Mouse (Mus musculus): ENCODE measurements around the gene Adgrf2. TPM values are rescaled to one million over a fixed set of nuclear protein-coding genes. Genes with fewer than 3 reads are reported as not detected.

Gene Adgrf2
- polyA plus RNA-seq (2016; fragmentation: Nextera tagmentation; extraction: Ambion mirVana): 0.09 TPM in 1 of 2 replicates, not detected in the other

DNA sequence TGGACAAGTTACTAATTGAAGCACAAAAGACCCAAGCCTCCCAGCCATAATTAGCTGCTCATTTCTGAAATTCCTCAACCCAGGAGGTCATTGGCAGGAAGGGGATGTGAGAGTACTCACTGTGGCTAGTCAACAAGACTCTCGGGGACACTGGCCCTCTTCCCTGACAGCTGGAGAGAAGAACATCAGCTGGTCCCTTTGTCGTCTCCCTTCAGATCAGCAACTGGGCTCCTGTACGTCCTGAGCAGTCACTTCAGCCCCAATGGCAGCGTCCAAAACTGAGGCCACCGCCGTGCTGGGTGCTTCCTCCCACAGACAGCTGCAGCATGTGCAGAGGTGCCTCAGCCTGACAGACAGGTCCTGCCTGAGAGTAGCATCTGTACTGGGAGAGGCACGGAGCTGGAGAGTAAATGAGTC, at the start of gene Adgrf2:
Gene Adgrf2 (minus strand): TSS at position 379 of the 417 bp plus-strand sequence.
- Histone ChIP-seq H3K27me3 (no peaks in the 10 kb centered on the region), H3K27ac (replicated peaks) (no peak within 1 kb of the TSS), H3K4me3 (no peak within 1 kb of the TSS), H3K9ac (replicated peaks) (no peak within 1 kb of the TSS), H3K9me3 (no peaks in the 10 kb centered on the region), H3K36me3 (no peaks in the 10 kb centered on the region), H3K4me2 (replicated peaks) (no peak within 1 kb of the TSS), H3K4me1 (no peaks in the 10 kb centered on the region)
- no peak for ATAC-seq (ENCODE audit: low FRiP score, low read depth)
- WGBS: 31% methylated on average over 7 of the region's 7 CpGs

- no peaks in the 10 kb centered on the region for H3K27me3 ChIP-seq
- H3K4me1 ChIP-seq: no peaks in the 10 kb centered on the region
- ATAC-seq (ENCODE audit: low FRiP score, low read depth): no peak
- no peak overlapping the region for H3K9ac ChIP-seq (replicated peaks)
- H3K36me3 ChIP-seq: no peaks in the 10 kb centered on the region
- WGBS: 91% methylated on average over 1 of the region's 1 CpGs
- H3K4me2 ChIP-seq (replicated peaks): no peak overlapping the region
- no peak overlapping the region for H3K4me3 ChIP-seq
- no peak overlapping the region for H3K27ac ChIP-seq (replicated peaks)
- no peaks in the 10 kb centered on the region for H3K9me3 ChIP-seq
These were observed 48.8 kb upstream of the Adgrf2 start for GRCm38 (mm10) chr17:42790787-42791186.

DNA sequence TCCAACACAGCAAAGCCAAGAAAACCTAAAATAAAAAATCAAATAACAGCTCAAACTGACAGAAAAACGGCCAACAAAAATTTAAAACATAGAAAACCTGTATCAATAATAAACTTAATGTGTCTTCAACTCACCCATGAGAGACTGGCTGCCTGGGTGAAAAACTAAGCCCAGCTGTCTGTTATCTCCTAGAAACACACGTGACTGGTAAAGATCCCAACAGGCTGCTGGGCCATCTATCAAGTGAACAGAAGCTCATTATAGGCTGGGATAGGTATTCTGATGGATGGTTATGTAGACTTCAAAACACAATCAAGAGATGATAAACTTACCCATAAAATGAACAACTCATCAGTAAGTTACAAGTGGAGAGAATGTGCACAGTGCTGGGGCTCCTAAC, 47.7 kb upstream of the Adgrf2 start:
- Histone ChIP-seq H3K9ac (replicated peaks) (no peak overlapping the region), H3K4me2 (replicated peaks) (no peak overlapping the region), H3K4me3 (no peak overlapping the region), H3K9me3 (no peaks in the 10 kb centered on the region), H3K36me3 (no peaks in the 10 kb centered on the region), H3K27me3 (no peaks in the 10 kb centered on the region), H3K4me1 (no peaks in the 10 kb centered on the region), H3K27ac (replicated peaks) (no peak overlapping the region)
- no peak for ATAC-seq (ENCODE audit: low FRiP score, low read depth)
- 94% methylated on average over 2 of the region's 2 CpGs for WGBS

DNA sequence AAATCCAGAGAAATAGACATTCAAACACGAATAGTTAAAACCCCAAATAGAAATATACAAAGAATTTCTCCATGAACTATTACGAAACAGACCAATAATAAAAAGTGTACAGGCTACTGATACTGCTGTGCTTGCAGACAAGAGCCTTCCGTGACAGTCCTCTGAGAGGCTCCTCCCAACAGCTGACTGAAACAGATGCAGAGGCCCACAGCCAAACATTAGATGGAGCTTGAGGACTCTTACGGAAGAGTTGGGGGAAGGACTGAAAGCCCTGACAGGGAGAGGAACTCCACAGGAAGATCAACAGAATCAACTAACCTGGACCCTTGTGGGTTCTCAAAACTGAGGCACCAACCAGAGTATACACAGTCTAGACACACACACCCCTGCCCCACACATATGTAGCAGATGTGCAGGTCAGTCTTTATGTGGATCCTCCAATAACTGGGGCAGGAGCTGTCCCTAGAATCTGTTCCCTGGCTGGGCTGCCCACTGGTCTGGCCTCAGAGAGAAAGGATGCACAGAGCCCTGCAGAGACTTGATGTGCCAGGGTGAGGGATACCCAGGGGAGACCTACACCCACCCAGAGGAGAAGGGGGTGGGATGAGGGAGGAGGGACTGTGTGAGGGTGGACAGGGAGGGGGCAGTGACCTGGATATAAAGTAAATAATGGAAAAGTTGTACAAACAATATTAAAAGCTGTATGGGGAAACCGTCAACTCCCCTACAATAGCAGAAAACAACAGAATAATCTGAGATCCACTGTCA, 46.9 kb upstream of the Adgrf2 start:
- no peak for ATAC-seq (ENCODE audit: low FRiP score, low read depth)
- no peaks in the 10 kb centered on the region for H3K4me1 ChIP-seq
- H3K9ac ChIP-seq (replicated peaks): no peak overlapping the region
- H3K27me3 ChIP-seq: no peaks in the 10 kb centered on the region
- WGBS: 94% methylated on average over 5 of the region's 5 CpGs
- no peaks in the 10 kb centered on the region for H3K36me3 ChIP-seq
- no peak overlapping the region for H3K27ac ChIP-seq (replicated peaks)
- H3K9me3 ChIP-seq: no peaks in the 10 kb centered on the region
- H3K4me2 ChIP-seq (replicated peaks): no peak overlapping the region
- no peak overlapping the region for H3K4me3 ChIP-seq

DNA sequence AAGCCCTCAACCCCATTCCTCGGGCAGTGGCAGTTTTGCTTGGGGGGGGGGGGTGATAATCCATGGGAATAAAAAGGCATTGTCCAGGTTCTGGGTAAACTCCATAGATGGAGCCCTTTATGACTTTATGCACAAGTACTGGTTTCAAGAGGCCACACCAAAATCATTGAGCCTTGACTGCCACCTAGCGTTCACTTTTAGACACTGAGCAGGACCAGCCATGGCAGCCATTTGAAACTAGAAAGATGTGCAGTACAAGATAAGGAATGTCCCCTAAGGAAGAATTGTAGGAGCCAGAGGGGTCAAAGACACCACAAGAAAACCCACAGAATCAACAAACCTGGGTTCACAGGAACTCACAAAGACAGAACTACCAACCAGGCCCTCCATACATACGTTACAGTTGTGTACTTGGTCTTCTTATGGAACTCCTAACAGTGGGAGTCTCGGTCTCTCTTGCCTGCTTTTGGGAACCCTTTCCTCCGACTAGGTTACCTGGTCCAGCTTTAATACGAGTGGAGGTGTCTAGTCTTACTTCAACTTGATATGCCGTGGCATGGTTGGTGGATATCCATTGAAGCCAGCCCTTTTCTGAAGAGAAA, 40.3 kb upstream of the Adgrf2 start:
- H3K9ac ChIP-seq (replicated peaks): no peak overlapping the region
- H3K27ac ChIP-seq (replicated peaks): no peak overlapping the region
- H3K4me1 ChIP-seq: no peaks in the 10 kb centered on the region
- 50% methylated on average over 7 of the region's 7 CpGs for WGBS
- no peaks in the 10 kb centered on the region for H3K9me3 ChIP-seq
- H3K27me3 ChIP-seq: no peaks in the 10 kb centered on the region
- H3K4me2 ChIP-seq (replicated peaks): no peak overlapping the region
- no peaks in the 10 kb centered on the region for H3K36me3 ChIP-seq
- no peak overlapping the region for H3K4me3 ChIP-seq
- peak; percentile 83 for ATAC-seq (ENCODE audit: low FRiP score, low read depth)

- no peak overlapping the region for H3K4me3 ChIP-seq
- no peaks in the 10 kb centered on the region for H3K27me3 ChIP-seq
- no peak overlapping the region for H3K4me2 ChIP-seq (replicated peaks)
- WGBS: 55% methylated on average over 2 of the region's 2 CpGs
- no peak for ATAC-seq (ENCODE audit: low FRiP score, low read depth)
- no peak overlapping the region for H3K27ac ChIP-seq (replicated peaks)
- no peaks in the 10 kb centered on the region for H3K36me3 ChIP-seq
- no peak overlapping the region for H3K9ac ChIP-seq (replicated peaks)
- no peaks in the 10 kb centered on the region for H3K4me1 ChIP-seq
- H3K9me3 ChIP-seq: no peaks in the 10 kb centered on the region
These were observed 11.8 kb upstream of the Adgrf2 start for GRCm38 (mm10) chr17:42753791-42754190.

DNA sequence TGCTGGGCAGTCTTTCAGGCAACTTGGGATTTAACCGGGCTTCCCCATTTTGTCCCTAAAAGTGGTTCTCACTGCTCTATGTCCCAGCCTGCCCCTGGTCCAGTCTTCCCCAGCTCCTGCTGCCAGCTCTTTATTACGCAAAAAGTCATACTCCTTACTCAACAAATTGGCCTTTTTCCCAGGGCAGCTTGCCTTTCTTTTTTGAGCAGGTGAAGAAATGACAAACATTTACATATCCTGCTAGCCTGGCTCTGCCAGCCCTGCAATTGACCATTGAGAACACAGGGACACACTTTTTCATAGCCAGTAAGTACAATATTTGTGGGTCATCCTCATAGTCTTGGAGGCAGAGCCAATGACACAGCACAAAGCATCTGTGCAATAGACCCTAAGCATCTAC, 10.2 kb upstream of the Adgrf2 start:
- H3K9ac ChIP-seq (replicated peaks): no peak overlapping the region
- no peaks in the 10 kb centered on the region for H3K9me3 ChIP-seq
- WGBS: 94% methylated on average over 2 of the region's 2 CpGs
- H3K27me3 ChIP-seq: no peaks in the 10 kb centered on the region
- H3K4me2 ChIP-seq (replicated peaks): no peak overlapping the region
- H3K4me3 ChIP-seq: no peak overlapping the region
- ATAC-seq (ENCODE audit: low FRiP score, low read depth): no peak
- no peaks in the 10 kb centered on the region for H3K4me1 ChIP-seq
- no peaks in the 10 kb centered on the region for H3K36me3 ChIP-seq
- no peak overlapping the region for H3K27ac ChIP-seq (replicated peaks)

- Histone ChIP-seq H3K4me2 (replicated peaks) (no peak overlapping the region), H3K36me3 (no peaks in the 10 kb centered on the region), H3K4me3 (no peak overlapping the region), H3K27ac (replicated peaks) (no peak overlapping the region), H3K9ac (replicated peaks) (no peak overlapping the region), H3K9me3 (no peaks in the 10 kb centered on the region), H3K4me1 (no peaks in the 10 kb centered on the region), H3K27me3 (no peaks in the 10 kb centered on the region)
- 86% methylated on average over 6 of the region's 6 CpGs for WGBS
- no peak for ATAC-seq (ENCODE audit: low FRiP score, low read depth)
These were observed 3.9 kb upstream of the Adgrf2 start for GRCm38 (mm10) chr17:42745657-42746420.

GRCm38 (mm10) chr17:42742823-42743222, 844 bp upstream of the Adgrf2 start:
- H3K27me3 ChIP-seq: no peaks in the 10 kb centered on the region
- H3K36me3 ChIP-seq: no peaks in the 10 kb centered on the region
- no peak overlapping the region for H3K27ac ChIP-seq (replicated peaks)
- ATAC-seq (ENCODE audit: low FRiP score, low read depth): no peak
- no peak overlapping the region for H3K4me2 ChIP-seq (replicated peaks)
- H3K4me3 ChIP-seq: no peak overlapping the region
- whole genome bisulfite sequencing: 89% methylated on average over 3 of the region's 3 CpGs
- no peak overlapping the region for H3K9ac ChIP-seq (replicated peaks)
- H3K9me3 ChIP-seq: no peaks in the 10 kb centered on the region
- H3K4me1 ChIP-seq: no peaks in the 10 kb centered on the region

DNA sequence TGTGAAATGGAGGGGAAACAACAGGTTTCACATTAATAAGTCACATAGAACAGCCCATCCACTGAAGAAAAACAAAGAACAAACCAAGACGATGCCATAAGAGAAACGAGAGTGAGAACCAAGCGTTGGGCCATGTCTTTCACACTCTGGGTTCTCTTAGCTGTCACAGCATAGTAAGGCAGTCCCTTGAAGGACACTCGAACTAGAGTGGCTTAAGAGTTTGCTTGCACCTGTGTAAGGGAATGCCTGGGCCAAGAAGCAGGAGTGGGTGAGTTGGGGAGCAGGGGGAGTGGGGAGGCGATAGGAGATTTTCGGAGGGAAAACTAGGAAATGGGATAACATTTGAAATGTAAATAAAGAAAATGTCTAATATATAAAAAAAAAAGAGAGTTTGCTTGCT, 3.2 kb downstream of the Adgrf2 start:
- Histone ChIP-seq H3K36me3 (no peaks in the 10 kb centered on the region), H3K9me3 (no peaks in the 10 kb centered on the region), H3K27me3 (no peaks in the 10 kb centered on the region), H3K9ac (replicated peaks) (no peak overlapping the region), H3K4me2 (replicated peaks) (no peak overlapping the region), H3K4me1 (no peaks in the 10 kb centered on the region), H3K27ac (replicated peaks) (no peak overlapping the region), H3K4me3 (no peak overlapping the region)
- 89% methylated on average over 6 of the region's 6 CpGs for WGBS
- ATAC-seq (ENCODE audit: low FRiP score, low read depth): no peak

DNA sequence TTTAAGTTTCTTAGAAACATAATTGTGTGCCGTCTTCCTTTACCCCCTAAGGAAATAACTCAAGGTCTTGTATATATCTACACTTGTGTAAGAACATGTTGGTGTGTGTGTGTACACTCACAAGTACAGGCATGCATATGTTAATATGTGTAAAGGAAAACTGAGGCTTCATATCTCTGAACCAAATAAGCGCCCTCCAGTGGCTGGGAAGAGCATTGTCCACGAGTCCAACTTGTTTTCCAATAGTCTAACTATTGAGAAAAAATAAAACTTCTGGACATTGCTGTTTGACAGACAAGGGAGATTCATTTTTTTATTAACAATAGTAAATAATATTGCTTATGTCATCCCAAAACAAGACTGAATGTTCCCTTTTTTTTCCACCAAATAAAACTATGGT, 24.8 kb downstream of the Adgrf2 start:
- ATAC-seq (ENCODE audit: low FRiP score, low read depth): no peak
- no peaks in the 10 kb centered on the region for H3K9me3 ChIP-seq
- no peaks in the 10 kb centered on the region for H3K27me3 ChIP-seq

DNA sequence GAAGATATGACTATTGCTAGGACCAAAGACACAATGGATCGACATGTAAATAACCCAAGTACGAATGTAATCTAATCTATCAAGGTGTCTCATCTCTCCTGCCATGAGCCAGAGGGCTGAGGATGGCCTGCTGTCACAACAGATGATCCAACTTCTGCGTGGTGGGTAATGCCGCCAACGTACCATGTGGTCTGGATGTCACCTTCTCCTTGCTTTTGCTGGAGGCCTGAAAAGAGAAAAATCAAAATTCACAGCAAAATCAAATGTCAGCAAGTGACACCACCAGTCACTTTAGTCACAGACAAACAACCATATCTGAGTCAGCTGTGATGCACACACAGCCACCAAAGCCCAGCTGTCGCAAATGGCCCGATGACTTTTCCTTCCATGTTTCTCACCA, 27.0 kb downstream of the Adgrf2 start:
- Histone ChIP-seq H3K36me3 (no peaks in the 10 kb centered on the region), H3K4me2 (replicated peaks) (no peak overlapping the region), H3K27me3 (no peaks in the 10 kb centered on the region), H3K4me3 (no peak overlapping the region), H3K9me3 (no peaks in the 10 kb centered on the region), H3K27ac (replicated peaks) (no peak overlapping the region), H3K9ac (replicated peaks) (no peak overlapping the region), H3K4me1 (no peaks in the 10 kb centered on the region)
- no peak for ATAC-seq (ENCODE audit: low FRiP score, low read depth)
- WGBS: 91% methylated on average over 7 of the region's 7 CpGs

More for the DNA sequence above, 24.8 kb downstream of the Adgrf2 start:
- no peaks in the 10 kb centered on the region for H3K36me3 ChIP-seq
- no peak overlapping the region for H3K4me2 ChIP-seq (replicated peaks)
- no peak overlapping the region for H3K4me3 ChIP-seq
- H3K9ac ChIP-seq (replicated peaks): no peak overlapping the region
- 54% methylated on average over 3 of the region's 3 CpGs for WGBS
- no peak overlapping the region for H3K27ac ChIP-seq (replicated peaks)
- no peaks in the 10 kb centered on the region for H3K4me1 ChIP-seq

Data from midbrain, embryonic 12.5 days (tissue).